Mouse (Mus musculus) thymus, adult 2 months (tissue): ENCODE data around the gene Slc22a27.

Source experiments
- CTCF ChIP-seq: fragments of 200-500 bp; IDR thresholded peaks from 2 replicates; pipeline ENCODE4 v1.5.1; 2012; ENCODE audit warnings: mild to moderate bottlenecking, control low read depth, low read length, moderate library complexity, borderline replicate concordance; ENCODE audit not compliant: control insufficient read depth, poor library complexity, insufficient read depth; ENCODE audit errors: extremely low read depth
- POLR2A ChIP-seq: fragments of 200-500 bp; IDR thresholded peaks from 2 replicates; pipeline ENCODE4 v1.6.1; 2012; ENCODE audit warnings: mild to moderate bottlenecking, low read length, control low read depth, moderate library complexity; ENCODE audit not compliant: control insufficient read depth, poor library complexity, insufficient read depth; ENCODE audit errors: extremely low read depth

DNA sequence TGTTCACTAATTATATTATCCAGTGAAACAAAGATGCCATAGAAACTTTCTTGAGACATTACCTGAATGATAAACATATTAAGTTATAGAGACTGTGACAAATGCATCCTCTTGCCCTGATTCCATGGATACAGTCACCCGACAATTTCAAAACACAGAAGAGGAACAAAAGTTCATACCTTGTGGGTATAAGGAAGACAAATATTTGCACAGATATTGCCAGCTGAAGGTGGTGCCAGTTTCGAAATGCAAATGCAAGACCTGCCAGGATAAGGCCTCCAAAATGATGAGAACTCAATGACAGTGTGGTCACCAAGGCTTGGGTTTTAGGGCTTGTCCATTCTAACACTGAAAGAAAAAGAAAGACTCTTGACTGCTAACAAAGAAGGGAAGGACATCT lies 136.0 kb downstream of the Slc22a27 start:
- TF ChIP-seq CTCF (no peak), POLR2A (no peak)
